Mouse (Mus musculus) kidney, postnatal 0 days (tissue): ENCODE data around the gene Tom1l1. TPM values are rescaled to one million over a fixed set of nuclear protein-coding genes. Genes with fewer than 3 reads are reported as not detected.

Experiments used
- ATAC-seq: fragments of 200-750 bp; cut with Nextera tagmentation; replicated peaks from 2 replicates; pipeline ENCODE4 v1.8.0; 2017; ENCODE audit warnings: low read depth, moderate number of reproducible peaks, moderate TSS enrichment, moderate library complexity; ENCODE audit not compliant: low FRiP score
- DNase-seq: peaks from one replicate; pipeline ENCODE4 v3.0.0-alpha.2; 2016; ENCODE audit warnings: low spot score
- H3K27ac ChIP-seq: fragments of 300-500 bp; sonication (generic); 2 replicates; pipeline ENCODE4 v1.5.1; 2014; ENCODE audit warnings: mild to moderate bottlenecking
- H3K27me3 ChIP-seq: fragments of 300-500 bp; sonication (generic); 2 replicates; pipeline ENCODE4 v1.6.1; 2014; ENCODE audit warnings: low read length, mixed read lengths; ENCODE audit not compliant: insufficient read depth
- H3K36me3 ChIP-seq: fragments of 300-500 bp; sonication (generic); 2 replicates; pipeline ENCODE4 v1.6.1; 2014; ENCODE audit warnings: low read length, mixed read lengths; ENCODE audit not compliant: insufficient read depth
- H3K4me1 ChIP-seq: fragments of 300-500 bp; sonication (generic); replicated peaks from 2 replicates; pipeline ENCODE4 v1.6.1; 2014; ENCODE audit warnings: antibody characterized with exemption, low read length, mixed read lengths; ENCODE audit not compliant: insufficient read depth
- H3K4me2 ChIP-seq: fragments of 300-500 bp; sonication (generic); 2 replicates; pipeline ENCODE4 v1.6.1; 2014; ENCODE audit warnings: mild to moderate bottlenecking, low read length, moderate library complexity, mixed read lengths
- H3K4me3 ChIP-seq: fragments of 300-500 bp; sonication (generic); replicated peaks from 2 replicates; pipeline ENCODE4 v1.5.1; 2014; ENCODE audit warnings: low read depth, low read length
- H3K9ac ChIP-seq: fragments of 300-500 bp; sonication (generic); 2 replicates; pipeline ENCODE4 v1.6.1; 2014; ENCODE audit warnings: low read depth, low read length
- H3K9me3 ChIP-seq: fragments of 300-500 bp; sonication (generic); replicated peaks from 2 replicates; pipeline ENCODE4 v1.6.1; 2016; ENCODE audit warnings: low read length, inconsistent platforms, mixed read lengths
- CTCF ChIP-seq: IDR thresholded peaks from 2 replicates; pipeline ENCODE4 v1.5.1; 2016; ENCODE audit warnings: antibody characterized with exemption, low read depth, mild to moderate bottlenecking, moderate library complexity
- WGBS: fragments of 180-500 bp; shearing (Covaris S2); extraction: QIAGEN DNeasy Blood & Tissue Kit; methylation state at CpG from one replicate; pipeline ENCODE4 v1.1.7; 2014; 5-methylcytosine and 5-hydroxymethylcytosine counted together
- polyA plus RNA-seq: library from polyadenylated mRNA; unstranded; fragments of >200 nt; fragmentation: Nextera tagmentation; extraction: Ambion mirVana; gene quantifications from 2 replicates; pipeline ENCODE4 v1.2.1, GENCODE M21; 2015

Tom1l1 gene
- polyA plus RNA-seq, 1 experiment from 2014 or later = 32.8 TPM

- Histone ChIP-seq H3K36me3 (peaks cover 20% of the 10 kb centered on the region), H3K9me3 (no peaks in the 10 kb centered on the region), H3K4me3 (no peak overlapping the region), H3K4me1 (no peaks in the 10 kb centered on the region), H3K4me2 (no peak overlapping the region), H3K27ac (no peak overlapping the region), H3K27me3 (no peaks in the 10 kb centered on the region), H3K9ac (no peak overlapping the region)
- TF ChIP-seq CTCF = no peak
- ATAC-seq (no peak), DNase-seq (no peak)
- 87% methylated on average over 4 of the region's 4 CpGs for WGBS
Measured at GRCm38 (mm10) chr11:90652603-90653002, 35.6 kb downstream of the Tom1l1 start.

GRCm38 (mm10) chr11:90650231-90650885 is 37.8 kb downstream of the Tom1l1 start:
- H3K9me3 ChIP-seq = no peaks in the 10 kb centered on the region
- no peak for ATAC-seq
- H3K4me3 ChIP-seq = no peak overlapping the region
- H3K4me2 ChIP-seq = no peak overlapping the region
- H3K4me1 ChIP-seq = no peaks in the 10 kb centered on the region
- no peak overlapping the region for H3K9ac ChIP-seq
- H3K27ac ChIP-seq = no peak overlapping the region
- peaks cover 27% of the 10 kb centered on the region for H3K36me3 ChIP-seq
- DNase-seq = no peak
- no peaks in the 10 kb centered on the region for H3K27me3 ChIP-seq
- no peak for TF ChIP-seq CTCF
- WGBS = 85% methylated on average over 9 of the region's 9 CpGs

- no peak for DNase-seq
- H3K27me3 ChIP-seq = no peaks in the 10 kb centered on the region
Measured at GRCm38 (mm10) chr11:90649777-90650176, 38.4 kb downstream of the Tom1l1 start.

GRCm38 (mm10) chr11:90638312-90638830 is 49.8 kb downstream of the Tom1l1 start:
- TF ChIP-seq CTCF = no peak
- Histone ChIP-seq H3K27ac (peak overlapping the region; percentile 83), H3K9me3 (no peaks in the 10 kb centered on the region), H3K27me3 (no peaks in the 10 kb centered on the region), H3K9ac (peak overlapping the region; percentile 89), H3K4me2 (peak overlapping the region; percentile 67), H3K36me3 (0 out of 2 replicates have a peak, but pooled peaks cover 3% of the 10 kb centered on the region), H3K4me1 (peaks cover 4% of the 10 kb centered on the region), H3K4me3 (peak overlapping the region; percentile 69)
- no peak; the same call in none of the 2 replicates for ATAC-seq
- WGBS = under 1% methylated on average over 53 of the region's 54 CpGs
- DNase-seq = peak; percentile 45

More at GRCm38 (mm10) chr11:90649777-90650176, 38.4 kb downstream of the Tom1l1 start:
- Histone ChIP-seq H3K4me3 (no peak overlapping the region), H3K36me3 (peaks cover 33% of the 10 kb centered on the region), H3K9ac (no peak overlapping the region), H3K9me3 (no peaks in the 10 kb centered on the region), H3K4me1 (no peaks in the 10 kb centered on the region), H3K27ac (no peak overlapping the region), H3K4me2 (no peak overlapping the region)
- TF ChIP-seq CTCF = no peak
- no peak for ATAC-seq
- WGBS = 74% methylated on average over 6 of the region's 6 CpGs

GRCm38 (mm10) chr11:90637440-90638311 is 50.5 kb downstream of the Tom1l1 start, which contains the start of the genes Stxbp4 and Cox11:
Gene Stxbp4, minus strand, starts transcription at chr11:90638084.
Gene Cox11, plus strand, starts transcription at chr11:90638173.
- H3K4me2 ChIP-seq = peak within 1 kb of the TSS; percentile 75
- no peaks in the 10 kb centered on the region for H3K9me3 ChIP-seq

GRCm38 (mm10) chr11:90634661-90635060 is 53.5 kb downstream of the Tom1l1 start:
- ATAC-seq (no peak), DNase-seq (no peak)
- Histone ChIP-seq H3K9me3 (no peaks in the 10 kb centered on the region), H3K4me1 (no peaks in the 10 kb centered on the region; the same call in none of the 2 replicates), H3K4me3 (no peak overlapping the region), H3K27ac (no peak overlapping the region), H3K4me2 (no peak overlapping the region), H3K27me3 (no peaks in the 10 kb centered on the region), H3K36me3 (no peaks in the 10 kb centered on the region), H3K9ac (no peak overlapping the region)
- WGBS = 81% methylated on average over 3 of the region's 3 CpGs
- no peak for TF ChIP-seq CTCF

More at GRCm38 (mm10) chr11:90637440-90638311, 50.5 kb downstream of the Tom1l1 start, which contains the start of the genes Stxbp4 and Cox11:
- Histone ChIP-seq H3K27me3 (no peaks in the 10 kb centered on the region), H3K36me3 (0 out of 2 replicates have a peak, but pooled peaks cover 3% of the 10 kb centered on the region), H3K27ac (peak within 1 kb of the TSS; percentile 83), H3K9ac (peak within 1 kb of the TSS; percentile 89), H3K4me1 (peaks cover 4% of the 10 kb centered on the region), H3K4me3 (peak within 1 kb of the TSS; percentile 69)
- TF ChIP-seq CTCF = peak; percentile 51; the same call in 1 of the 2 replicates
- ATAC-seq (peak; percentile 97), DNase-seq (peak; percentile 97)
- WGBS = under 1% methylated on average over 45 of the region's 48 CpGs
